Comparison of ENCODE assay signal across 15 mouse cellular contexts in the genomic region with DNA sequence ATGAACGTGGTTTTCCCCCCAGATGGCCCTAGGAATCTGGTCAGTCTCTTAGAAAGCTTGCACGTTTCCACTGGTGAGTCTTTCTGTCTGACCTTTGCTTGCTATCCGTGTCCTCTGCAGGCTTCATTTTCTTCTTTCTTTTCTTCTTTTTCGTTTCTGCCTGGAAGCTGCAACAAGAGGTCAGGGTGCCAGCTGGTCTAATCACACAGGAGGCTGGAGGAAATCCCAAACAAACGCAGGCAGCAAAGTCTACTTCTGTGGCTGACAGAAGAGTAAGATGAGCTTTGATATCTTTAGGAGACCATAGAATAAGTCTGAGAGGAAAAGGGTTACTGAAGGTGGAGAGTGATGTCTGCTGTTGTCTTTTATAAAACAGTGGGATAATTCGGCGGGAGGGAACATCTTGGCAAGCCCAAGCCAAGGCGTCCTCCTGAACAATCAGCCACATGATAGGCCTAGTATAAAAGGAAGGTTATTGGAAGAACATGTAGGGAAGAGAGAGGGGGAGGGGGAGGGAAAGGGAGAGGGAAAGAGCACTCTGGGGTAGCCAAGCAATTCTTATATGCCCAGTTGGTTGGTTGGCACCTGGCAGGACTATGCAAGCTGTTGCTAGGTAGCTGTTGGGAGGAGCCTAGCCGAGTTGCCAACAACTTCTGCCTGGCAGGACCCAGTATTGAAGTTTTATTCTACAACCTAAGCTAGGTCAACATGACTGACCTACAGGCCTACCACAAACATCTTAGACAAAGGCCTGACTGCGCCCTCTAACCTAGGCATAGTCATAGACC. TPM values are rescaled to one million over a fixed set of nuclear protein-coding genes. Genes with fewer than 3 reads are reported as not detected.
DNase-seq lines count a peak whose midpoint lies in the region; ATAC-seq and TF ChIP-seq lines count a peak whose summit lies in the region.
"Had no signal": no experiment of that assay in that cellular context is flagged by ENCODE, and none has a peak within 500 bp of the region (broad histone marks: within the 10 kb centered on the region; RNA-seq: fewer than 3 reads in every experiment).

No protein-coding gene starts in this region.

- no peak for TF ChIP-seq CTCF in kidney, adult 2 months (conservative IDR thresholded peaks at IDR 0.05; ENCODE audit: insufficient read depth, insufficient read length, low read depth, low read length)

- H3K27ac ChIP-seq in hindbrain, embryonic 16.5 days (ENCODE audit: low read depth, low read length): peak overlapping the region; percentile 1; the same call in 1 of the 2 replicates
- H3K27ac ChIP-seq in hindbrain, embryonic 12.5 days: no peak overlapping the region
- peak overlapping the region; percentile 80 for H3K27ac ChIP-seq in heart, embryonic 15.5 days
- no peak overlapping the region for H3K27ac ChIP-seq in kidney, adult 2 months (ENCODE audit: insufficient read depth, low read depth, low read length)
- H3K27ac ChIP-seq: hindbrain, embryonic 13.5 days; midbrain, embryonic 12.5 days; neural tube, embryonic 12.5 days; stomach, embryonic 15.5 days had no signal

- H3K4me1 ChIP-seq in hindbrain, embryonic 16.5 days (ENCODE audit: control insufficient read depth, insufficient read depth, low read depth, low read length): peaks cover 7% of the 10 kb centered on the region; the same call in 1 of the 2 replicates
- no peaks in the 10 kb centered on the region for H3K4me1 ChIP-seq in hindbrain, embryonic 12.5 days
- H3K4me1 ChIP-seq in heart, embryonic 15.5 days (replicated peaks): peaks cover 60% of the 10 kb centered on the region
- no peaks in the 10 kb centered on the region for H3K4me1 ChIP-seq in kidney, adult 2 months (ENCODE audit: control insufficient read depth, insufficient read depth, low read length)
- H3K4me1 ChIP-seq: midbrain, embryonic 12.5 days; neural tube, embryonic 12.5 days; stomach, embryonic 15.5 days had no signal

- H3K9ac ChIP-seq in hindbrain, embryonic 16.5 days (ENCODE audit: low read depth, low read length): no peak overlapping the region
- H3K9ac ChIP-seq in hindbrain, embryonic 12.5 days: no peak overlapping the region
- H3K9ac ChIP-seq in heart, embryonic 15.5 days: peak overlapping the region; percentile 12; the same call in 1 of the 2 replicates
- H3K9ac ChIP-seq: hindbrain, embryonic 13.5 days; lung, embryonic 14.5 days; midbrain, embryonic 12.5 days; neural tube, embryonic 12.5 days; stomach, embryonic 15.5 days had no signal

- no peak overlapping the region for H3K4me2 ChIP-seq in hindbrain, embryonic 16.5 days (ENCODE audit: low read length)
- H3K4me2 ChIP-seq in hindbrain, embryonic 12.5 days (replicated peaks): no peak overlapping the region
- H3K4me2 ChIP-seq in heart, embryonic 15.5 days: peak overlapping the region; percentile 48
- H3K4me2 ChIP-seq: hindbrain, embryonic 13.5 days; lung, embryonic 14.5 days; midbrain, embryonic 12.5 days; neural tube, embryonic 12.5 days; stomach, embryonic 15.5 days had no signal

- ATAC-seq in hindbrain, embryonic 16.5 days: peak; percentile 44
- ATAC-seq in hindbrain, embryonic 12.5 days (ENCODE audit: low FRiP score): no peak
- no peak for ATAC-seq in heart, embryonic 15.5 days (replicated peaks; ENCODE audit: insufficient number of reproducible peaks, insufficient read depth, low FRiP score, low read depth)

- no peak overlapping the region for H3K4me3 ChIP-seq in hindbrain, embryonic 16.5 days (ENCODE audit: low read length)
- no peak overlapping the region for H3K4me3 ChIP-seq in hindbrain, embryonic 12.5 days
- H3K4me3 ChIP-seq in heart, embryonic 15.5 days: no peak overlapping the region
- H3K4me3 ChIP-seq in kidney, adult 2 months (ENCODE audit: insufficient read depth, low read depth, low read length): no peak overlapping the region
- H3K4me3 ChIP-seq: hindbrain, embryonic 13.5 days; midbrain, embryonic 12.5 days; neural tube, embryonic 12.5 days; stomach, embryonic 15.5 days had no signal

- H3K9me3 ChIP-seq in hindbrain, embryonic 16.5 days (ENCODE audit: control insufficient read depth, low read length): no peaks in the 10 kb centered on the region
- H3K9me3 ChIP-seq in hindbrain, embryonic 12.5 days (replicated peaks): 0 out of 2 replicates have a peak, but pooled peaks cover 2% of the 10 kb centered on the region
- H3K9me3 ChIP-seq in heart, embryonic 15.5 days (replicated peaks): no peaks in the 10 kb centered on the region
- H3K9me3 ChIP-seq: hindbrain, embryonic 13.5 days; midbrain, embryonic 12.5 days; neural tube, embryonic 12.5 days; stomach, embryonic 15.5 days had no signal

- no peaks in the 10 kb centered on the region for H3K36me3 ChIP-seq in hindbrain, embryonic 16.5 days (ENCODE audit: control insufficient read depth, insufficient read depth, low read length)
- H3K36me3 ChIP-seq in hindbrain, embryonic 12.5 days: no peaks in the 10 kb centered on the region
- H3K36me3 ChIP-seq in heart, embryonic 15.5 days: no peaks in the 10 kb centered on the region
- no peaks in the 10 kb centered on the region for H3K36me3 ChIP-seq in kidney, adult 2 months (ENCODE audit: control insufficient read depth, insufficient read depth, low read length)
- H3K36me3 ChIP-seq: hindbrain, embryonic 13.5 days; midbrain, embryonic 12.5 days; neural tube, embryonic 12.5 days; stomach, embryonic 15.5 days had no signal

- no peak for TF ChIP-seq POLR2A in kidney, adult 2 months (IDR thresholded peaks at IDR 0.05; ENCODE audit: low read depth, low read length)

- no peaks in the 10 kb centered on the region for H3K27me3 ChIP-seq in hindbrain, embryonic 16.5 days (replicated peaks; ENCODE audit: control insufficient read depth, insufficient read depth, low read length)
- H3K27me3 ChIP-seq in hindbrain, embryonic 12.5 days: no peaks in the 10 kb centered on the region
- H3K27me3 ChIP-seq in heart, embryonic 15.5 days: no peaks in the 10 kb centered on the region
- H3K27me3 ChIP-seq in kidney, adult 2 months (replicated peaks; ENCODE audit: control insufficient read depth, insufficient read depth, low read length): no peaks in the 10 kb centered on the region
- H3K27me3 ChIP-seq: hindbrain, embryonic 13.5 days; midbrain, embryonic 12.5 days; neural tube, embryonic 12.5 days; stomach, embryonic 15.5 days had no signal

- DNase-seq in brain, adult 2 months (ENCODE audit: low read depth, low spot score): peak; percentile 30
- DNase-seq in heart, adult 11 months: peak; percentile 97
- DNase-seq in MN1 (ENCODE audit: low spot score): no peak
- DNase-seq in kidney, adult 2 months: no peak
- DNase-seq: cerebellum, adult 11-12 months; kidney, adult 18-20 months; kidney, postnatal 4 days; lung, embryonic 14.5 days had no signal

- WGBS in hindbrain, embryonic 16.5 days: 62% methylated on average over 10 of the region's 10 CpGs
- WGBS in hindbrain, embryonic 12.5 days: 74% methylated on average over 10 of the region's 10 CpGs
- WGBS in heart, embryonic 15.5 days: 51% methylated on average over 10 of the region's 10 CpGs
- WGBS in kidney, adult 2 months: 69% methylated on average over 10 of the region's 10 CpGs

RNA-seq across cellular contexts. Expression of gene Ppp1r14c, which starts 30.3 kb away (rescaled TPM):
- polyA plus RNA-seq in hindbrain, embryonic 16.5 days (2015; fragmentation: Nextera tagmentation; extraction: Ambion mirVana): 75.9 and 87.1 TPM in 2 replicates
- 20.0 and 21.4 TPM in 2 replicates for polyA plus RNA-seq in hindbrain, embryonic 12.5 days (2016; fragmentation: Nextera tagmentation; extraction: Ambion mirVana)
- 242 and 287 TPM in 2 replicates for polyA plus RNA-seq in heart, embryonic 15.5 days (2015; fragmentation: Nextera tagmentation; extraction: Ambion mirVana)
- 0.10 and 0.38 TPM in 2 replicates for polyA plus RNA-seq in kidney, adult 2 months (2012; rRNA removed)

Comparison
In these comparisons a context has a peak if more than half of its experiments do, and no peak if none do; other contexts are left out.
1. H3K27ac ChIP-seq: peak in hindbrain, embryonic 16.5 days (single experiment) and heart, embryonic 15.5 days (single experiment); none in hindbrain, embryonic 12.5 days (single experiment) and kidney, adult 2 months (single experiment).
2. DNase-seq: peak in brain, adult 2 months (single experiment) and heart, adult 11 months (single experiment); none in MN1 (single experiment) and kidney, adult 2 months (single experiment).
3. RNA of gene Ppp1r14c, which starts 30.3 kb away (polyA plus RNA-seq): 242 to 287 TPM in heart, embryonic 15.5 days, 75.9 to 87.1 TPM in hindbrain, embryonic 16.5 days and 20.0 to 21.4 TPM in hindbrain, embryonic 12.5 days; 0.10 to 0.38 TPM in kidney, adult 2 months; every median in the first group is over 10 times any median in the second.